Mouse (Mus musculus): Measurements from ENCODE around the gene Rims4. TPM values are rescaled to one million over a fixed set of nuclear protein-coding genes. Genes with fewer than 3 reads are reported as not detected.

Gene Rims4
- total and polyA plus RNA-seq, 3 experiments = 0.49 to 1.4 (median 0.97) TPM

GRCm38 (mm10) chr2:163882859-163883652, 35.4 kb downstream of the Rims4 start:
- no peak overlapping the region for H3K27ac ChIP-seq
- H3K79me2 ChIP-seq (replicated peaks; ENCODE audit: control insufficient read depth, insufficient read depth, low read length) = no peaks in the 10 kb centered on the region
- no peak for DNase-seq
- H3K27me3 ChIP-seq (ENCODE audit: control insufficient read depth, insufficient read depth, low read length) = no peaks in the 10 kb centered on the region
- no peak for TF ChIP-seq POLR2A (IDR thresholded peaks at IDR 0.05; ENCODE audit: insufficient read depth, low read depth, low read length)
- no peak for TF ChIP-seq CTCF (IDR thresholded peaks at IDR 0.05)
- TF ChIP-seq EP300 (IDR thresholded peaks at IDR 0.05; ENCODE audit: insufficient read depth, low read depth, low read length) = no peak
- no peaks in the 10 kb centered on the region for H3K4me1 ChIP-seq (ENCODE audit: control insufficient read depth, insufficient read depth, low read length)
- H3K36me3 ChIP-seq (ENCODE audit: control insufficient read depth, insufficient read depth, low read length) = no peaks in the 10 kb centered on the region
- no peak overlapping the region for H3K4me3 ChIP-seq
- intact Hi-C loops (cut with DNase I) = no loop called here
- 66% methylated on average over 17 of the region's 17 CpGs for WGBS
- H3K9ac ChIP-seq (ENCODE audit: low read depth, low read length) = no peak overlapping the region

DNA sequence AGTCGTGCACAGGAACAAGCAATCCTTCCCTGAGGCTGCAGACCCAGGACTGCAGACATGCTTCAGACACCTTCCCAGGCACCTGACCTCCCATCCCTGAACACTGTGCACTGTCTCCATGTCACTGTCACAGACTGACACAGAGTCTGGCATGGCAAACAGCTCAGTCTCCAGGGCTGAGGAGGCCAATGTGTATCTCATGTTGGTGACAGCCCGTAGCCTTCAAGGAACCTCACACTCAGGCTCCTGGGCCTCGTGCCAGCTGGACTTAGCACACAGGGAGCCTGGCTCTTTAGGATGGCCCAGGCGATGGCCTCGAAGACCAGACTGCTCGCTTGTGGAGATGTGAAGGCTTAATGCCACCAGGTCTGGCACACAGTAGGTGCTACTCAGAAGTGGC, 37.6 kb downstream of the Rims4 start:
- WGBS = 57% methylated on average over 6 of the region's 6 CpGs
- intact Hi-C loops (cut with DNase I) = no loop called here
- H3K27ac ChIP-seq = no peak overlapping the region
- no peaks in the 10 kb centered on the region for H3K36me3 ChIP-seq (ENCODE audit: control insufficient read depth, insufficient read depth, low read length)
- no peak overlapping the region for H3K4me3 ChIP-seq
- no peaks in the 10 kb centered on the region for H3K79me2 ChIP-seq (replicated peaks; ENCODE audit: control insufficient read depth, insufficient read depth, low read length)
- peak in 1 of 2 experiments; percentile 9 for DNase-seq
- TF ChIP-seq EP300 (IDR thresholded peaks at IDR 0.05; ENCODE audit: insufficient read depth, low read depth, low read length) (no peak), POLR2A (IDR thresholded peaks at IDR 0.05; ENCODE audit: insufficient read depth, low read depth, low read length) (no peak), CTCF (IDR thresholded peaks at IDR 0.05) (no peak)
- H3K9ac ChIP-seq (ENCODE audit: low read depth, low read length) = no peak overlapping the region
- no peaks in the 10 kb centered on the region for H3K27me3 ChIP-seq (ENCODE audit: control insufficient read depth, insufficient read depth, low read length)
- H3K4me1 ChIP-seq (ENCODE audit: control insufficient read depth, insufficient read depth, low read length) = no peaks in the 10 kb centered on the region

- no peak overlapping the region for H3K4me3 ChIP-seq
- no peaks in the 10 kb centered on the region for H3K79me2 ChIP-seq (replicated peaks; ENCODE audit: control insufficient read depth, insufficient read depth, low read length)
- no peaks in the 10 kb centered on the region for H3K4me1 ChIP-seq (ENCODE audit: control insufficient read depth, insufficient read depth, low read length)
- WGBS = 67% methylated on average over 14 of the region's 14 CpGs
- no peak overlapping the region for H3K9ac ChIP-seq (ENCODE audit: low read depth, low read length)
- H3K27ac ChIP-seq = no peak overlapping the region
- H3K36me3 ChIP-seq (ENCODE audit: control insufficient read depth, insufficient read depth, low read length) = no peaks in the 10 kb centered on the region
- intact Hi-C loops (cut with DNase I) = no loop called here
- no peak for DNase-seq
- H3K27me3 ChIP-seq (ENCODE audit: control insufficient read depth, insufficient read depth, low read length) = no peaks in the 10 kb centered on the region
- TF ChIP-seq CTCF (IDR thresholded peaks at IDR 0.05) (no peak), POLR2A (IDR thresholded peaks at IDR 0.05; ENCODE audit: insufficient read depth, low read depth, low read length) (no peak), EP300 (IDR thresholded peaks at IDR 0.05; ENCODE audit: insufficient read depth, low read depth, low read length) (no peak)
These were observed 41.5 kb downstream of the Rims4 start for GRCm38 (mm10) chr2:163876830-163877498.

DNA sequence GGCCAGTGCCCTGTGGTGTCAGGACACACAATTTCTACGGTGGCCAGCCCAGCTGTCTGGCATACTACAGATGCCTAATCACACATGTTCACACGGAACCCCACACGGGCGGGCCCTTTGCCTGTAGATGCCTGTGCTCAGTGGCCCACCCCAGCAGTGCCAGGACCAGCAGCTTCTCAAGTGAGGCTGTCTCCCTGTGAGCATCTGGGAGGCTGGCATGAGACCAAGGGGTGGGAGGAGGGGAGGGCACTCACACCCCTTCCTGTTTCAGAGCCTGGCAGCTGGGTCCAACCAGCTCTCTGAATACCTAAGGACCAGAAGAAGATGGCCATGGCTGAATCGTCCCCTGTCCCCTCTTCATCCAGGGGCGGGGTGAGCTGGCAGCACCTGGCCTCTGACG, 43.0 kb downstream of the Rims4 start:
- TF ChIP-seq POLR2A (IDR thresholded peaks at IDR 0.05; ENCODE audit: insufficient read depth, low read depth, low read length) = no peak
- no peak for TF ChIP-seq EP300 (IDR thresholded peaks at IDR 0.05; ENCODE audit: insufficient read depth, low read depth, low read length)
- TF ChIP-seq CTCF (IDR thresholded peaks at IDR 0.05) = no peak
- Histone ChIP-seq H3K36me3 (ENCODE audit: control insufficient read depth, insufficient read depth, low read length) (no peaks in the 10 kb centered on the region), H3K9ac (ENCODE audit: low read depth, low read length) (no peak overlapping the region), H3K27me3 (ENCODE audit: control insufficient read depth, insufficient read depth, low read length) (peaks cover 2% of the 10 kb centered on the region; the same call in 1 of the 2 replicates), H3K79me2 (replicated peaks; ENCODE audit: control insufficient read depth, insufficient read depth, low read length) (no peaks in the 10 kb centered on the region), H3K4me1 (ENCODE audit: control insufficient read depth, insufficient read depth, low read length) (no peaks in the 10 kb centered on the region), H3K27ac (no peak overlapping the region), H3K4me3 (no peak overlapping the region)
- intact Hi-C loops (cut with DNase I) = no loop called here
- WGBS = 63% methylated on average over 7 of the region's 7 CpGs
- no peak for DNase-seq

- Histone ChIP-seq H3K79me2 (replicated peaks; ENCODE audit: control insufficient read depth, insufficient read depth, low read length) (no peaks in the 10 kb centered on the region), H3K4me3 (no peak overlapping the region), H3K27me3 (ENCODE audit: control insufficient read depth, insufficient read depth, low read length) (peaks cover 2% of the 10 kb centered on the region; the same call in 1 of the 2 replicates), H3K27ac (no peak overlapping the region), H3K9ac (ENCODE audit: low read depth, low read length) (no peak overlapping the region), H3K36me3 (ENCODE audit: control insufficient read depth, insufficient read depth, low read length) (no peaks in the 10 kb centered on the region), H3K4me1 (ENCODE audit: control insufficient read depth, insufficient read depth, low read length) (no peaks in the 10 kb centered on the region)
- intact Hi-C loops (cut with DNase I) = no loop called here
- TF ChIP-seq EP300 (IDR thresholded peaks at IDR 0.05; ENCODE audit: insufficient read depth, low read depth, low read length) (no peak), POLR2A (IDR thresholded peaks at IDR 0.05; ENCODE audit: insufficient read depth, low read depth, low read length) (no peak), CTCF (IDR thresholded peaks at IDR 0.05) (no peak)
- WGBS = 52% methylated on average over 5 of the region's 5 CpGs
- no peak for DNase-seq
These were observed 43.6 kb downstream of the Rims4 start for GRCm38 (mm10) chr2:163874877-163875276.

GRCm38 (mm10) chr2:163871906-163872305, 46.6 kb downstream of the Rims4 start:
- Histone ChIP-seq H3K27ac (no peak overlapping the region), H3K79me2 (replicated peaks; ENCODE audit: control insufficient read depth, insufficient read depth, low read length) (no peaks in the 10 kb centered on the region), H3K4me1 (ENCODE audit: control insufficient read depth, insufficient read depth, low read length) (no peaks in the 10 kb centered on the region), H3K36me3 (ENCODE audit: control insufficient read depth, insufficient read depth, low read length) (no peaks in the 10 kb centered on the region), H3K9ac (ENCODE audit: low read depth, low read length) (no peak overlapping the region), H3K27me3 (ENCODE audit: control insufficient read depth, insufficient read depth, low read length) (peaks cover 2% of the 10 kb centered on the region; the same call in 1 of the 2 replicates), H3K4me3 (no peak overlapping the region)
- WGBS = 50% methylated on average over 3 of the region's 3 CpGs
- intact Hi-C loops (cut with DNase I) = no loop called here
- TF ChIP-seq CTCF (IDR thresholded peaks at IDR 0.05) (no peak), POLR2A (IDR thresholded peaks at IDR 0.05; ENCODE audit: insufficient read depth, low read depth, low read length) (no peak)
- DNase-seq = no peak
